8 mouse cellular contexts compared by ENCODE assay signal in genomic region chr7:128461285-128462215, GRCm38 (mm10). TPM values are rescaled to one million over a fixed set of nuclear protein-coding genes. Genes with fewer than 3 reads are reported as not detected.
DNase-seq lines count a peak whose midpoint lies in the region; ATAC-seq and TF ChIP-seq lines count a peak whose summit lies in the region.

Gene Tial1 (minus strand): TSS chr7:128461717.

- no peaks in the 10 kb centered on the region for H3K36me3 ChIP-seq in embryonic facial prominence, embryonic 13.5 days
- no peaks in the 10 kb centered on the region for H3K36me3 ChIP-seq in kidney, adult 2 months (ENCODE audit: control insufficient read depth, insufficient read depth, low read length)
- no peaks in the 10 kb centered on the region for H3K36me3 ChIP-seq in limb, embryonic 12.5 days
- H3K36me3 ChIP-seq in midbrain, embryonic 15.5 days (replicated peaks): no peaks in the 10 kb centered on the region
- no peaks in the 10 kb centered on the region for H3K36me3 ChIP-seq in spleen, adult 2 months (ENCODE audit: control insufficient read depth, insufficient read depth, low read length)

- 1% methylated on average over 69 of the region's 69 CpGs for WGBS in embryonic facial prominence, embryonic 13.5 days
- under 1% methylated on average over 69 of the region's 69 CpGs for WGBS in kidney, adult 2 months
- WGBS in limb, embryonic 12.5 days: under 1% methylated on average over 69 of the region's 69 CpGs
- WGBS in midbrain, embryonic 15.5 days: under 1% methylated on average over 69 of the region's 69 CpGs
- under 1% methylated on average over 67 of the region's 69 CpGs for whole genome bisulfite sequencing in spleen, adult 2 months

- H3K4me1 ChIP-seq in embryonic facial prominence, embryonic 13.5 days: peaks cover 21% of the 10 kb centered on the region
- H3K4me1 ChIP-seq in kidney, adult 2 months (ENCODE audit: control insufficient read depth, insufficient read depth, low read length): peaks cover 3% of the 10 kb centered on the region; the same call in 1 of the 2 replicates
- H3K4me1 ChIP-seq in limb, embryonic 12.5 days (replicated peaks): peaks cover 12% of the 10 kb centered on the region
- peaks cover 24% of the 10 kb centered on the region for H3K4me1 ChIP-seq in midbrain, embryonic 15.5 days
- peaks cover 6% of the 10 kb centered on the region for H3K4me1 ChIP-seq in spleen, adult 2 months (ENCODE audit: control insufficient read depth, insufficient read depth, insufficient read length)

- no peaks in the 10 kb centered on the region for H3K9me3 ChIP-seq in embryonic facial prominence, embryonic 13.5 days
- no peaks in the 10 kb centered on the region for H3K9me3 ChIP-seq in limb, embryonic 12.5 days
- H3K9me3 ChIP-seq in midbrain, embryonic 15.5 days: no peaks in the 10 kb centered on the region

- no peak for TF ChIP-seq CTCF in kidney, adult 2 months (conservative IDR thresholded peaks at IDR 0.05; ENCODE audit: insufficient read depth, insufficient read length, low read depth, low read length)
- TF ChIP-seq CTCF in spleen, adult 2 months (IDR thresholded peaks at IDR 0.05; ENCODE audit: extremely low read depth, insufficient read depth, insufficient read length, insufficient replicate concordance): no peak

- ATAC-seq in embryonic facial prominence, embryonic 13.5 days (ENCODE audit: insufficient number of reproducible peaks, insufficient read depth, low FRiP score, low TSS enrichment, low read depth): peak; percentile 99
- peak; percentile 99 for ATAC-seq in limb, embryonic 12.5 days (ENCODE audit: insufficient number of reproducible peaks, insufficient read depth, low FRiP score, low TSS enrichment, low read depth)
- peak; percentile 99 for ATAC-seq in midbrain, embryonic 15.5 days (replicated peaks)

- DNase-seq in 3134 (ENCODE audit: extremely low read depth, insufficient read length, low spot score): peak; percentile 98
- DNase-seq in adrenal gland, postnatal 36 days: peak; percentile 98 to 99
- DNase-seq in heart, adult 18-20 months: peak; percentile 98 to 100
- peak; percentile 99 for DNase-seq in kidney, adult 2 months
- peak; percentile 96 to 97 for DNase-seq in spleen, adult 2 months (ENCODE audit: low read depth in 1 of 2, low spot score in 2 of 2)

- H3K4me3 ChIP-seq in embryonic facial prominence, embryonic 13.5 days: peak within 1 kb of the TSS; percentile 90
- H3K4me3 ChIP-seq in kidney, adult 2 months (ENCODE audit: insufficient read depth, low read depth, low read length): peak within 1 kb of the TSS; percentile 84
- peak within 1 kb of the TSS; percentile 86 for H3K4me3 ChIP-seq in limb, embryonic 12.5 days (replicated peaks)
- H3K4me3 ChIP-seq in midbrain, embryonic 15.5 days: peak within 1 kb of the TSS; percentile 83
- H3K4me3 ChIP-seq in spleen, adult 2 months (ENCODE audit: extremely low read depth, insufficient read depth, insufficient read length): peak within 1 kb of the TSS; percentile 99

- peak within 1 kb of the TSS; percentile 85 for H3K4me2 ChIP-seq in embryonic facial prominence, embryonic 13.5 days
- H3K4me2 ChIP-seq in limb, embryonic 12.5 days: peak within 1 kb of the TSS; percentile 79
- peak within 1 kb of the TSS; percentile 92 for H3K4me2 ChIP-seq in midbrain, embryonic 15.5 days

- TF ChIP-seq POLR2A in kidney, adult 2 months (IDR thresholded peaks at IDR 0.05; ENCODE audit: low read depth, low read length): no peak
- TF ChIP-seq POLR2A in spleen, adult 2 months (IDR thresholded peaks at IDR 0.05; ENCODE audit: low read depth, low read length): peak; percentile 52

- peak within 1 kb of the TSS; percentile 86 for H3K9ac ChIP-seq in embryonic facial prominence, embryonic 13.5 days
- peak within 1 kb of the TSS; percentile 92 for H3K9ac ChIP-seq in limb, embryonic 12.5 days (replicated peaks)
- peak within 1 kb of the TSS; percentile 83 for H3K9ac ChIP-seq in midbrain, embryonic 15.5 days

- peak within 1 kb of the TSS; percentile 96 for H3K27ac ChIP-seq in embryonic facial prominence, embryonic 13.5 days
- peak within 1 kb of the TSS; percentile 99 for H3K27ac ChIP-seq in kidney, adult 2 months (ENCODE audit: insufficient read depth, low read depth, low read length)
- H3K27ac ChIP-seq in limb, embryonic 12.5 days: peak within 1 kb of the TSS; percentile 95
- H3K27ac ChIP-seq in midbrain, embryonic 15.5 days: peak within 1 kb of the TSS; percentile 94
- peak within 1 kb of the TSS; percentile 99 for H3K27ac ChIP-seq in spleen, adult 2 months (ENCODE audit: insufficient read depth, low read length)

- no peaks in the 10 kb centered on the region for H3K27me3 ChIP-seq in embryonic facial prominence, embryonic 13.5 days
- no peaks in the 10 kb centered on the region for H3K27me3 ChIP-seq in kidney, adult 2 months (replicated peaks; ENCODE audit: control insufficient read depth, insufficient read depth, low read length)
- no peaks in the 10 kb centered on the region for H3K27me3 ChIP-seq in limb, embryonic 12.5 days
- no peaks in the 10 kb centered on the region for H3K27me3 ChIP-seq in midbrain, embryonic 15.5 days (replicated peaks)
- no peaks in the 10 kb centered on the region for H3K27me3 ChIP-seq in spleen, adult 2 months (ENCODE audit: control insufficient read depth, insufficient read depth, low read length)

RNA-seq across cellular contexts. Expression of gene Tial1, which starts in this region (rescaled TPM):
- total RNA-seq in adrenal gland, postnatal 36 days (2021): 10 to 100 TPM; 74.4 to 90.2 TPM
- 37.9 and 45.4 TPM in 2 replicates for polyA plus RNA-seq in embryonic facial prominence, embryonic 13.5 days (2015; fragmentation: Nextera tagmentation; extraction: Ambion mirVana)
- total RNA-seq in heart, adult 18-20 months (2021): 10 to 100 TPM; 40.1 to 43.4 TPM
- polyA plus RNA-seq in kidney, adult 2 months (2012; rRNA removed): 21.9 and 22.2 TPM in 2 replicates
- polyA plus RNA-seq in limb, embryonic 12.5 days (2016; fragmentation: Nextera tagmentation; extraction: Ambion mirVana): 35.5 and 36.0 TPM in 2 replicates
- 25.3 and 32.2 TPM in 2 replicates for polyA plus RNA-seq in midbrain, embryonic 15.5 days (2015; fragmentation: Nextera tagmentation; extraction: Ambion mirVana)
- polyA plus RNA-seq in spleen, adult 2 months (2012; rRNA removed): 15.8 and 20.6 TPM in 2 replicates

Comparison
In these comparisons a context has a peak if more than half of its experiments do, and no peak if none do; other contexts are left out.
1. Peak in every context shown above with its lines: DNase-seq, ATAC-seq, H3K4me3 ChIP-seq and H3K27ac ChIP-seq.